ENCODE assay signal across 8 mouse cellular contexts in genomic region chr7:31077885-31078445, GRCm38 (mm10). TPM values are rescaled to one million over a fixed set of nuclear protein-coding genes. Genes with fewer than 3 reads are reported as not detected.
DNase-seq lines count a peak whose midpoint lies in the region; ATAC-seq and TF ChIP-seq lines count a peak whose summit lies in the region.

No protein-coding gene starts in this region.

- no peaks in the 10 kb centered on the region for H3K27me3 ChIP-seq in hindbrain, embryonic 14.5 days (ENCODE audit: control insufficient read depth, insufficient read depth, low read length)
- no peaks in the 10 kb centered on the region for H3K27me3 ChIP-seq in lung, embryonic 14.5 days (ENCODE audit: insufficient read depth, low read length)

- peak; percentile 62 for DNase-seq in left cerebral cortex, adult 11 months (ENCODE audit: low spot score)
- DNase-seq in left cerebral cortex, adult 8-10 months (ENCODE audit: low spot score in 2 of 2), result no peak
- DNase-seq in ES-E14 (ENCODE audit: low read depth, low spot score), result peak; percentile 65
- peak; percentile 80 for DNase-seq in embryo, embryonic 10.5 days (ENCODE audit: low spot score)
- peak; percentile 75 for DNase-seq in hindbrain, embryonic 14.5 days (ENCODE audit: low spot score)
- peak; percentile 87 for DNase-seq in lung, embryonic 14.5 days
- DNase-seq in retina, postnatal 7 days (ENCODE audit: low read depth, low spot score), result peak; percentile 61
- no peak for DNase-seq in c-Kit-positive CD71-positive TER-119-positive erythroid progenitor cells, embryonic 14.5 days (ENCODE audit: low spot score)

- no peak overlapping the region for H3K27ac ChIP-seq in ES-E14 (ENCODE audit: insufficient read depth, low read depth, low read length, poor library complexity, severe bottlenecking)
- no peak overlapping the region for H3K27ac ChIP-seq in hindbrain, embryonic 14.5 days
- H3K27ac ChIP-seq in lung, embryonic 14.5 days (ENCODE audit: low read depth), result no peak overlapping the region

- ATAC-seq in hindbrain, embryonic 14.5 days (ENCODE audit: low FRiP score), result 0 out of 2 replicates have a peak, but pooled peaks have one; percentile 32
- ATAC-seq in lung, embryonic 14.5 days (ENCODE audit: insufficient read depth), result peak; percentile 50; the same call in 1 of the 2 replicates

- H3K4me3 ChIP-seq in ES-E14 (ENCODE audit: insufficient read depth in 1 of 2, low read depth in 1 of 2, low read length in 2 of 2, poor library complexity in 1 of 2, severe bottlenecking in 1 of 2), result no peak overlapping the region
- no peak overlapping the region for H3K4me3 ChIP-seq in hindbrain, embryonic 14.5 days (replicated peaks; ENCODE audit: low read length)
- no peak overlapping the region for H3K4me3 ChIP-seq in lung, embryonic 14.5 days (ENCODE audit: low read depth, low read length)

- H3K4me2 ChIP-seq in hindbrain, embryonic 14.5 days (replicated peaks), result no peak overlapping the region
- H3K4me2 ChIP-seq in lung, embryonic 14.5 days, result no peak overlapping the region

- no peak overlapping the region for H3K9ac ChIP-seq in ES-E14 (ENCODE audit: insufficient read depth, low read depth, low read length, poor library complexity, severe bottlenecking)
- H3K9ac ChIP-seq in hindbrain, embryonic 14.5 days, result no peak overlapping the region
- no peak overlapping the region for H3K9ac ChIP-seq in lung, embryonic 14.5 days

- 48% methylated on average over 5 of the region's 5 CpGs for WGBS in hindbrain, embryonic 14.5 days
- 43% methylated on average over 5 of the region's 5 CpGs for WGBS in lung, embryonic 14.5 days

- no peaks in the 10 kb centered on the region for H3K36me3 ChIP-seq in ES-E14 (ENCODE audit: control insufficient read depth, insufficient read depth, low read length, poor library complexity, severe bottlenecking)
- H3K36me3 ChIP-seq in hindbrain, embryonic 14.5 days (replicated peaks; ENCODE audit: control insufficient read depth, insufficient read depth), result no peaks in the 10 kb centered on the region
- H3K36me3 ChIP-seq in lung, embryonic 14.5 days (ENCODE audit: insufficient read depth), result no peaks in the 10 kb centered on the region

- TF ChIP-seq CTCF in lung, embryonic 14.5 days (IDR thresholded peaks at IDR 0.05; ENCODE audit: low read depth), result peak; percentile 93

- 0 out of 4 replicates have a peak, but pooled peaks cover 4 to 5% of the 10 kb centered on the region in 2 experiments for H3K4me1 ChIP-seq in ES-E14 (ENCODE audit: control insufficient read depth in 2 of 2, insufficient read depth in 2 of 2, low read length in 2 of 2, poor library complexity in 1 of 2)
- 0 out of 2 replicates have a peak, but pooled peaks cover 1% of the 10 kb centered on the region for H3K4me1 ChIP-seq in hindbrain, embryonic 14.5 days (replicated peaks; ENCODE audit: control insufficient read depth, insufficient read depth, low read length)
- no peaks in the 10 kb centered on the region for H3K4me1 ChIP-seq in lung, embryonic 14.5 days (ENCODE audit: insufficient read depth)

- in situ Hi-C loops in ES-E14 (cut with MboI; ENCODE audit: low sequenced_read_pairs in 2 of 2, unreplicated experiment in 2 of 2), result no loop called here

- H3K9me3 ChIP-seq in ES-E14 (ENCODE audit: control insufficient read depth, insufficient read depth, low read depth, low read length), result no peaks in the 10 kb centered on the region
- no peaks in the 10 kb centered on the region for H3K9me3 ChIP-seq in hindbrain, embryonic 14.5 days (ENCODE audit: control insufficient read depth, low read length)
- no peaks in the 10 kb centered on the region for H3K9me3 ChIP-seq in lung, embryonic 14.5 days (ENCODE audit: low read depth, low read length)

TF ChIP-seq in ES-E14, 5 proteins besides CTCF, POLR2A, EP300 and RAD21:
- TF ChIP-seq ZC3H11A (IDR thresholded peaks at IDR 0.05; ENCODE audit: borderline replicate concordance, low read depth, low read length) (peak; percentile 58; the same call in 1 of the 2 replicates), CHD2 (IDR thresholded peaks at IDR 0.05; ENCODE audit: low read depth, low read length) (no peak)
TF ChIP-seq in ES-E14: peak in this region for 1.

RNA-seq across cellular contexts. Expression of gene Fxyd3, which starts 1.5 kb away (rescaled TPM):
- 1 to 10 TPM in 3 of 4 experiments, under 1 TPM in 1; 0.75 to 2.1 (median 1.2) TPM for total RNA-seq in left cerebral cortex, adult 8-10 months (2022)
- 2.2 and 3.2 TPM in 2 replicates for total RNA-seq in ES-E14 (2012; rRNA removed)
- 0.66 TPM in 1 of 2 replicates, not detected in the other for polyA plus RNA-seq in hindbrain, embryonic 14.5 days (2014; fragmentation: Nextera tagmentation; extraction: Ambion mirVana)
- 30.7 and 34.0 TPM in 2 replicates for polyA plus RNA-seq in lung, embryonic 14.5 days (2014; fragmentation: Nextera tagmentation; extraction: Ambion mirVana)

RNA-seq across cellular contexts. Expression of gene Lgi4, which starts 18.8 kb away (rescaled TPM):
- 10 to 100 TPM; 35.0 to 50.6 (median 40.8) TPM for total RNA-seq in left cerebral cortex, adult 8-10 months (2022)
- 0.16 and 0.18 TPM in 2 replicates for total RNA-seq in ES-E14 (2012; rRNA removed)
- 0.28 and 0.60 TPM in 2 replicates for polyA plus RNA-seq in hindbrain, embryonic 14.5 days (2014; fragmentation: Nextera tagmentation; extraction: Ambion mirVana)
- polyA plus RNA-seq in lung, embryonic 14.5 days (2014; fragmentation: Nextera tagmentation; extraction: Ambion mirVana), result 0.13 and 0.38 TPM in 2 replicates

RNA-seq across cellular contexts. Expression of gene Fxyd1, which starts 21.0 kb away (rescaled TPM):
- 100 to 1,000 TPM in 2 of 4 experiments, 10 to 100 TPM in 2; 57.6 to 144 (median 110) TPM for total RNA-seq in left cerebral cortex, adult 8-10 months (2022)
- total RNA-seq in ES-E14 (2012; rRNA removed), result 1.4 TPM in 1 of 2 replicates, not detected in the other
- polyA plus RNA-seq in hindbrain, embryonic 14.5 days (2014; fragmentation: Nextera tagmentation; extraction: Ambion mirVana), result 34.1 and 59.0 TPM in 2 replicates
- 51.4 and 56.6 TPM in 2 replicates for polyA plus RNA-seq in lung, embryonic 14.5 days (2014; fragmentation: Nextera tagmentation; extraction: Ambion mirVana)

RNA-seq across cellular contexts. Expression of gene Fxyd7, which starts 26.7 kb away (rescaled TPM):
- 100 to 1,000 TPM; 162 to 173 (median 169) TPM for total RNA-seq in left cerebral cortex, adult 8-10 months (2022)
- total RNA-seq in ES-E14 (2012; rRNA removed), result not detected in 2 replicates
- 236 and 249 TPM in 2 replicates for polyA plus RNA-seq in hindbrain, embryonic 14.5 days (2014; fragmentation: Nextera tagmentation; extraction: Ambion mirVana)
- 9.1 and 9.8 TPM in 2 replicates for polyA plus RNA-seq in lung, embryonic 14.5 days (2014; fragmentation: Nextera tagmentation; extraction: Ambion mirVana)

RNA-seq across cellular contexts. Expression of gene Fxyd5, which starts 35.7 kb away (rescaled TPM):
- 10 to 100 TPM; 25.8 to 33.5 (median 30.0) TPM for total RNA-seq in left cerebral cortex, adult 8-10 months (2022)
- 9.6 and 16.0 TPM in 2 replicates for total RNA-seq in ES-E14 (2012; rRNA removed)
- 13.6 and 14.8 TPM in 2 replicates for polyA plus RNA-seq in hindbrain, embryonic 14.5 days (2014; fragmentation: Nextera tagmentation; extraction: Ambion mirVana)
- polyA plus RNA-seq in lung, embryonic 14.5 days (2014; fragmentation: Nextera tagmentation; extraction: Ambion mirVana), result 40.4 and 43.9 TPM in 2 replicates

Comparison
In these comparisons a context has a peak if more than half of its experiments do, and no peak if none do; other contexts are left out.
1. DNase-seq: peak in left cerebral cortex, adult 11 months (single experiment), ES-E14 (single experiment), embryo, embryonic 10.5 days (single experiment), hindbrain, embryonic 14.5 days (single experiment), lung, embryonic 14.5 days (single experiment) and retina, postnatal 7 days (single experiment); none in left cerebral cortex, adult 8-10 months (0 of 2) and c-Kit-positive CD71-positive TER-119-positive erythroid progenitor cells, embryonic 14.5 days (single experiment).
2. RNA of gene Lgi4, which starts 18.8 kb away (total RNA-seq): 35.0 to 50.6 TPM in left cerebral cortex, adult 8-10 months; 0.16 to 0.18 TPM in ES-E14; every median in the first group is over 10 times any median in the second.
3. RNA of gene Fxyd1, which starts 21.0 kb away (total RNA-seq): 57.6 to 144 TPM in left cerebral cortex, adult 8-10 months; 1.4 TPM in ES-E14; every median in the first group is over 10 times any median in the second.